Mouse (Mus musculus) gastrocnemius, postnatal 25 days (tissue): ENCODE results near the gene Ahcyl2. TPM values are rescaled to one million over a fixed set of nuclear protein-coding genes. Genes with fewer than 3 reads are reported as not detected.

ENCODE experiments used
- DNase-seq: peaks from one replicate; pipeline ENCODE4 v3.0.0; 2022
- total RNA-seq, 2 experiments: library from RNA; stranded (reverse); gene quantifications; 1 replicate in 1 of 2; 2 replicates in 1 of 2; pipeline ENCODE4 v1.2.3; 2021

The Ahcyl2 gene
- total RNA-seq, 2 experiments from 2014 or later = 16.0 to 19.0 TPM

- DNase-seq = no peak
Measured at GRCm38 (mm10) chr6:29914136-29914535, 146.3 kb downstream of the Ahcyl2 start.

- no peak for DNase-seq
Measured at GRCm38 (mm10) chr6:29915836-29916235, 148.0 kb downstream of the Ahcyl2 start.

- DNase-seq = peak; percentile 88
Measured at GRCm38 (mm10) chr6:29916530-29917382, 148.9 kb downstream of the Ahcyl2 start, which contains the start of gene Strip2. TSS of gene Strip2 (plus strand) at chr6:29917012.

DNA sequence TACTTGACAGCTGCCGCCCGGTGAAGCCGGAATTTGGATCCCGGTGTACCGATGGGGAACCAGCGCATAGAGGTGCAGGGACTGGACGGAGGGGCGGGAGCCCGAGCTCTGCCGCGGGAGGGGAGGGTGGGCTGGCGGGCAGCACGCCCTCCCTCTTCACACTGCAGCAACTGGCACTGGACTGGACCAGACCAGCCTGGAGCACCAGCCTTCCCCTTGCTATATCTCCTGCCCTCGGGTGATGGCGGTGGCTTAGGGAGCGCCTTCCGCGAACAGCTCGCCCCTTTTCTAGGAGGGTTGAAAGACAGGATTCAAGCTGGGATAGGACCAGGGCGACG lies 149.5 kb downstream of the Ahcyl2 start:
- DNase-seq = peak; percentile 10

- no peak for DNase-seq
Measured at GRCm38 (mm10) chr6:29917947-29918346, 150.1 kb downstream of the Ahcyl2 start.

DNA sequence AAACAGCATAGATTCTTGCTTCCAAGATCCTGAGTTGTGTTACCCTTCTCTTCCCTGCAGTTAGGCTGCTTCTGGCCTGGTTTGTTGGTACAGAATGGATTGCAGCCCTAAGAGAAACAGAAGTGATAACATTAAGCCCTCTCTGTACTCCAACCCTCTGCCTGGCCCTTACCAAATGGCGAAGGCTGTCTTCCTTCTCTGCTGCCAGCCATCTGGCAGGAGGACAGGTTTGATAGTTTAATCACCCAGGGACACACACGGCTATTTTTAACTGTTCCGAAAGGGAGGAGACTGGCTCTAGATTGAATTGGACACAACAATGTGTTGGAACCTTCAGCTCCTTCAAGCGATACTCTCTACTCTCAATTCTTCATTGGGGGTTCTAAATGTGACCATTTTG lies 155.7 kb downstream of the Ahcyl2 start:
- peak; percentile 46 for DNase-seq

DNA sequence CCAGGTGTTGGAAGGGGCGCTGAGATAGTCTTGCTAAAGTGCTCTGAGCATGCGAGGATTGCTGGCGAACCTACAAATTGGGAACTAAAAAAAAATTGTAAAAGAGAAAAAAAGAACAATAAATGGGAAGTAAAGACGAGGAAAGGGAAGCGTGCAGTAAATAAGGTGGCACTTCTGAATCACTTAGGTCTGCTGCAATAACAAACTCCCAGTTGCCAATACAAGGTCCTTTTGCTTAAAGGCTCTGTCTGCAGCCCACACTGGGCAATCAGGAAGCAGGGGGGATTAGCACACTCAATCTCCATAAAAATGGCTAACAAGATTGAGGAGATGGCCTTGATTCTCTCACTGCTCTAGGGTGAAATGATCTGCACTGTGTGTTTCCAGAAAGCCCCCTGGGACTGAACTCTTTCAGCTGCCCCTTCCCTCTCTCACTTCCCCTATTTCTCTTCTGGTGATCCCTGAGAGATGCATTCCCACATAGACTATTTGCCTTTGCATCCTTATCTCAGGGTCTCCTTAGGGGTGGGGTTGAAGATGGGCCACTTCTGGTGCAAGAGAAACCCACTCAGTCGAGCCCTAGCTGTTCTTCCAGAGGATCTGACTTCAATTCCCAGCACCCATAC lies 157.9 kb downstream of the Ahcyl2 start:
- no peak for DNase-seq

- DNase-seq = no peak
Measured at GRCm38 (mm10) chr6:29930087-29930486, 162.3 kb downstream of the Ahcyl2 start.

DNA sequence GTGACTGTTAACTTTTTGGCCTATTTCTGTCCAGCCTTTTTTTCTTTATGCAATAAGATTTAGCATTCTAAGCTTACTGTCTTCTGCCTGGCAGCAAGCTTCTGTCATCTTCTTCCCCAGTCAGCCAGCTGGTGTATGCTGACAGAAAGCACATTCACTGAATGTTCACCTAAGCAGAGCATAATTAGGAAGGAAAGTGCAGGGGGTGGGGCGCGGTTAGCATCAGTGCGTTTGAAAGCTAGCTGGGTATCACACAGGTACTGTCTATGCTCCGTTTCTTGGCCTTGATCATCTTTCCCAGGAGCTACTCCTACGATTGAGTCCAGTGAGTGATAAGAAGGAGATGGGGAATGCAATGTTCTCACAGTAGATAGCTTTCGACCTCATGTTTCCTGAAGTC lies 162.9 kb downstream of the Ahcyl2 start:
- DNase-seq = no peak

GRCm38 (mm10) chr6:29931181-29931580 lies 163.4 kb downstream of the Ahcyl2 start:
- DNase-seq = no peak

GRCm38 (mm10) chr6:29935741-29936140 lies 167.9 kb downstream of the Ahcyl2 start:
- DNase-seq = peak; percentile 42

- DNase-seq = no peak
Measured at GRCm38 (mm10) chr6:29940428-29940827, 172.6 kb downstream of the Ahcyl2 start.

- DNase-seq = peak; percentile 32
Measured at GRCm38 (mm10) chr6:29941036-29941435, 173.2 kb downstream of the Ahcyl2 start.

- no peak for DNase-seq
Measured at GRCm38 (mm10) chr6:29944465-29944864, 176.7 kb downstream of the Ahcyl2 start.

GRCm38 (mm10) chr6:29946568-29946967 lies 178.8 kb downstream of the Ahcyl2 start:
- DNase-seq = no peak

DNA sequence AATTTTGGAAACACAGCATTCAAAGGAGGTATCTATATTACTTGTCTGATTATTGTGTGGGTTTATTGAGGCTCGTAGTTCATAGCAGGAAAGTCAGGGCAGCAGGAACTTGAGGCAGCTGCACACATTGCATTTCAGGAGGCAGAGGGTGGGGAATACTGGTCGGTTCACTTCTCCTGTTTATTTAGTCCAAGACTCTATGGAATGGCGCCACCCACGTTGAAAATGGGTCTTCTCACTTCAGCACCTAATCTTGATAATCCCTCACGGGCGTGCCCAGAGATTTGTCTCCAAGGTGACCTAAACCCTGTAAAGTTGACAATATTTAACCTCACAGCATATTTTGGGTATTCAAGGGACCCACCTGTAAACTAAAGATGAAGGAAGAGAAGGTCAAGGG lies 180.0 kb downstream of the Ahcyl2 start:
- no peak for DNase-seq

- DNase-seq = no peak
Measured at GRCm38 (mm10) chr6:29956749-29957148, 188.9 kb downstream of the Ahcyl2 start.

- DNase-seq = no peak
Measured at GRCm38 (mm10) chr6:29958669-29959068, 190.9 kb downstream of the Ahcyl2 start.

- DNase-seq = no peak
Measured at GRCm38 (mm10) chr6:29961081-29961480, 193.3 kb downstream of the Ahcyl2 start.
